Mouse (Mus musculus) liver, embryonic 16.5 days (tissue): Measurements from ENCODE around the gene Cd244a. TPM values are rescaled to one million over a fixed set of nuclear protein-coding genes. Genes with fewer than 3 reads are reported as not detected.

Source experiments
- ATAC-seq: fragments of 200-750 bp; cut with Nextera tagmentation; 2 replicates; pipeline ENCODE4 v1.8.0; 2017; ENCODE audit warnings: low read depth, mild to moderate bottlenecking, moderate number of reproducible peaks, moderate library complexity
- H3K27ac ChIP-seq: fragments of 300-500 bp; sonication (generic); 2 replicates; pipeline ENCODE4 v1.5.1; 2014; ENCODE audit warnings: mild to moderate bottlenecking, low read length
- H3K27me3 ChIP-seq: fragments of 300-500 bp; sonication (generic); 2 replicates; pipeline ENCODE4 v1.6.1; 2014; ENCODE audit warnings: low read depth, low read length, mixed read lengths; ENCODE audit not compliant: control insufficient read depth, insufficient read depth
- H3K36me3 ChIP-seq: fragments of 300-500 bp; sonication (generic); 2 replicates; pipeline ENCODE4 v1.6.1; 2014; ENCODE audit warnings: mild to moderate bottlenecking; ENCODE audit not compliant: control insufficient read depth, insufficient read depth
- H3K4me1 ChIP-seq: fragments of 300-500 bp; sonication (generic); 2 replicates; pipeline ENCODE4 v1.6.1; 2014; ENCODE audit warnings: low read depth, low read length, mixed read lengths; ENCODE audit not compliant: control insufficient read depth
- H3K4me2 ChIP-seq: fragments of 300-500 bp; sonication (generic); 2 replicates; pipeline ENCODE4 v1.6.1; 2014; ENCODE audit warnings: low read depth, low read length, mixed read lengths
- H3K4me3 ChIP-seq: fragments of 300-500 bp; sonication (generic); 2 replicates; pipeline ENCODE4 v1.5.1; 2014; ENCODE audit warnings: low read depth, mild to moderate bottlenecking, low read length
- H3K9ac ChIP-seq: fragments of 300-500 bp; sonication (generic); 2 replicates; pipeline ENCODE4 v1.6.1; 2014; ENCODE audit warnings: low read depth, low read length
- H3K9me3 ChIP-seq: fragments of 300-500 bp; sonication (generic); replicated peaks from 2 replicates; pipeline ENCODE4 v1.6.1; 2016; ENCODE audit warnings: low read length; ENCODE audit not compliant: control insufficient read depth
- WGBS: fragments of 180-500 bp; shearing (Covaris S2); extraction: QIAGEN DNeasy Blood & Tissue Kit; methylation state at CpG from one replicate; pipeline ENCODE4 v1.1.7; 2014; ENCODE audit not compliant: insufficient replicate concordance; 5-methylcytosine and 5-hydroxymethylcytosine counted together
- polyA plus RNA-seq: library from polyadenylated mRNA; unstranded; fragments of >200 nt; fragmentation: Nextera tagmentation; extraction: Ambion mirVana; gene quantifications from 2 replicates; pipeline ENCODE4 v1.2.1, GENCODE M21; 2015

Gene Cd244a
- polyA plus RNA-seq, 1 experiment from 2014 or later, result 0.48 TPM

GRCm38 (mm10) chr1:171629168-171629567, 70.2 kb downstream of the Cd244a start:
- ATAC-seq, result no peak
- H3K4me1 ChIP-seq, result no peaks in the 10 kb centered on the region

DNA sequence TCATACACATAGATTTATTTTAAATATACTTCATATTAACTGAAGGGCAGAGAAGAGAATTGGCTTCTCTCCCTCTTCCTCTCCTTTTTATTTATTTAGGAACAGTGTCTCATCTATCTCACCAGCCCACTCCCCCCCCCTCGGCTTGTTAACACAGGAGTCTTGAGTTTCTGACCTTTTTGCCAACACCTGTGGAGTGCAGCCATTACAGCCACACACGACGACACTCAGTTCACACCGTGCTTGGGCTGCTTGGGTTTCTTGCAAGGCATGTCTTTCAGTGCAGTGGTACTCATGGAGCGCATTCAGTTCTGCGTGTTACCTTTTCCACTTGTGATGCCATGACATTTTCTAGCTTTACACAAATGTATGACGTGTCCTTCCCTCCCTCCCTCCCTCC, 71.0 kb downstream of the Cd244a start:
- WGBS, result 62% methylated on average over 7 of the region's 7 CpGs
- H3K9me3 ChIP-seq, result no peaks in the 10 kb centered on the region

More at GRCm38 (mm10) chr1:171629168-171629567, 70.2 kb downstream of the Cd244a start:
- Histone ChIP-seq H3K27me3 (no peaks in the 10 kb centered on the region), H3K36me3 (no peaks in the 10 kb centered on the region), H3K27ac (no peak overlapping the region), H3K4me2 (no peak overlapping the region), H3K4me3 (no peak overlapping the region), H3K9ac (no peak overlapping the region), H3K9me3 (no peaks in the 10 kb centered on the region)
- 35% methylated on average over 6 of the region's 6 CpGs for WGBS

DNA sequence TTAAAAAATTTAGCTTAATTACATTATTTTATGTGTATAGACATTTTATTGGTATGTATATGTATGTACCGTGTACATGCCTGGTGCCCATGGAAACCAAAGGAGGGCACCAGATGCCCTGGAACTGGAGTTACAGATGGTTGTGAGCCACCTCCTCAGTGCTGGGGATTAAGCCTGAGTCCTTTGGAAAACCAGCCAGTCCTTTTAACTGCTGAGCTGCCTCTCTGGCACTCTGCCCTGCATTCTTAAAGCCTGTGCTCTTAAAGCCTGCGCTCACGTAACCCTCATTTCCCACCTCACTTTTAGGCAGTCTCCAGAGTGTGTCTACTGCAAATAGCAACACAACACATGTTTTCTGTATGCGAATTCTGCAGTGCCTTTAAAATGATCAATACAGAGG, 71.9 kb downstream of the Cd244a start:
- ATAC-seq, result no peak
- Histone ChIP-seq H3K27ac (no peak overlapping the region), H3K4me2 (no peak overlapping the region), H3K9ac (no peak overlapping the region), H3K4me3 (no peak overlapping the region), H3K9me3 (no peaks in the 10 kb centered on the region), H3K27me3 (no peaks in the 10 kb centered on the region), H3K36me3 (no peaks in the 10 kb centered on the region), H3K4me1 (no peaks in the 10 kb centered on the region)
- WGBS, result 66% methylated on average over 4 of the region's 4 CpGs

More for the DNA sequence above, 71.0 kb downstream of the Cd244a start:
- Histone ChIP-seq H3K36me3 (no peaks in the 10 kb centered on the region), H3K4me3 (no peak overlapping the region), H3K27ac (no peak overlapping the region), H3K9ac (no peak overlapping the region), H3K27me3 (no peaks in the 10 kb centered on the region), H3K4me2 (no peak overlapping the region), H3K4me1 (no peaks in the 10 kb centered on the region)
- no peak for ATAC-seq

- no peaks in the 10 kb centered on the region for H3K9me3 ChIP-seq
- no peak overlapping the region for H3K9ac ChIP-seq
- H3K27me3 ChIP-seq, result no peaks in the 10 kb centered on the region
- no peaks in the 10 kb centered on the region for H3K36me3 ChIP-seq
- 39% methylated on average over 2 of the region's 2 CpGs for WGBS
- H3K4me2 ChIP-seq, result no peak overlapping the region
- no peak for ATAC-seq
- H3K27ac ChIP-seq, result no peak overlapping the region
- H3K4me1 ChIP-seq, result no peaks in the 10 kb centered on the region
- H3K4me3 ChIP-seq, result no peak overlapping the region
Measured at GRCm38 (mm10) chr1:171631447-171631846, 72.5 kb downstream of the Cd244a start.

DNA sequence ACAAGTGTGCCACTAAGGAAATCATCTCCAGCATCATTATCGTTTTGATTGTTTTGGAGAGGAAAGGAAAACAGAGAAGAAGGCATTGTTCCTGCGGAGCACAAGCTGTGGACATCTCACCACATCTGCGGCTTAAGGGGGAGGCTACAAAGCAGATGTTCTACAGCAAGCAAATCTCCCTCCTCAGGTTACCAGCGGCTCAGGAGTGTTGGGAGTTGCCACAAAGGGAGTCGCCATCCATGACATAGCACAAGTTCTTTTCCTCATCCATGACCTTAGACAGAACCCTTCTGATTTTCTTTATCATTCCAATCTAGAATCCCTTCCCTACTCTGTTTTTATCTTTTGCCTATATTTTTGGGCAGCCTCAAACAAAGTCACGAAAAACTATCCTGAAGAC, 76.7 kb downstream of the Cd244a start:
- no peaks in the 10 kb centered on the region for H3K36me3 ChIP-seq
- ATAC-seq, result no peak
- no peak overlapping the region for H3K4me3 ChIP-seq
- no peak overlapping the region for H3K9ac ChIP-seq
- no peaks in the 10 kb centered on the region for H3K4me1 ChIP-seq
- no peak overlapping the region for H3K27ac ChIP-seq
- H3K9me3 ChIP-seq, result no peaks in the 10 kb centered on the region
- H3K27me3 ChIP-seq, result no peaks in the 10 kb centered on the region
- no peak overlapping the region for H3K4me2 ChIP-seq
- WGBS, result 41% methylated on average over 6 of the region's 6 CpGs

DNA sequence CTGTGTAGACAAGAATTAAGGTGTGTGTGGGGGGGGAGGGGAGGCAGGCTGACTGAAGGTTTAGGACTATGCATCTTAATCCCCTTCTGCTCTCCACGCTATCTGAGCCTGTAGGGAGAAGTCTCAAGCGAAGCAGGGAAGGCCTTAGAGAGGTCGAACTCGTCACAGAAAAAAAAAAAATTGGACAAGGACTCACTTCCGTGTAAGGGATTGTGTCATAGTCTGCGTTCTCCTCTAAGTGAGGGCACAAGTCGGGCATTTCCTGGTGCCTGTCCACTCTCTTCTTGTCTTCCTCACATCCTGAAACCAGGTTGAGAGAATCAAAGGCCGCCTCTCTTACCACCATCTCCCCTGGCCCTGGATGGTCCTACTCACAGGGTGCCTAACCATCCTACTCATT, 78.1 kb downstream of the Cd244a start:
- WGBS, result 59% methylated on average over 8 of the region's 8 CpGs
- ATAC-seq, result no peak
- Histone ChIP-seq H3K4me2 (no peak overlapping the region), H3K4me3 (no peak overlapping the region), H3K9me3 (no peaks in the 10 kb centered on the region), H3K27ac (no peak overlapping the region), H3K4me1 (no peaks in the 10 kb centered on the region), H3K9ac (no peak overlapping the region), H3K27me3 (no peaks in the 10 kb centered on the region), H3K36me3 (no peaks in the 10 kb centered on the region)

- ATAC-seq, result no peak
- H3K4me2 ChIP-seq, result no peak overlapping the region
- no peaks in the 10 kb centered on the region for H3K9me3 ChIP-seq
- no peaks in the 10 kb centered on the region for H3K36me3 ChIP-seq
- H3K9ac ChIP-seq, result no peak overlapping the region
- H3K4me1 ChIP-seq, result peaks cover 3% of the 10 kb centered on the region; the same call in 1 of the 2 replicates
- no peaks in the 10 kb centered on the region for H3K27me3 ChIP-seq
- WGBS, result 41% methylated on average over 2 of the region's 2 CpGs
- no peak overlapping the region for H3K4me3 ChIP-seq
- H3K27ac ChIP-seq, result no peak overlapping the region
Measured at GRCm38 (mm10) chr1:171638686-171639085, 79.7 kb downstream of the Cd244a start.

DNA sequence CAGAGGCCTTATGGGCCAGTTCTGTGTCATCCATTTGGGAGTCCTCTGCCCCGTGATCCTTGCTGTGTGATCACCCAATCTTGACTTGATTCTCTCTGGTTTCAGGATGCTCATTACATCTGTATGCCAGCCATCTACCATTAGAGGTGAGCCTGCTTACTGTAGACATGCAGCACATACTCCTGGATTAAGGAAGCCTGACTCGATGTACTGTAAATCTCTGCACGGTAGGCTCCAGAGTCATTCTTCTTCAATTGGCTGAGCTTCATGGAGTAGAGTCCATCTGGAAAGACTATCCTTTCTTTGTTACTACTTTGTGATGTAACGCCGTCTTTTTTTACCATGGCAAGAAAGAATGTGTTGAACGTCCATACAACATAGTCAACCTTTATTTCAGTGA, 81.8 kb downstream of the Cd244a start:
- no peak for ATAC-seq
- 73% methylated on average over 6 of the region's 6 CpGs for WGBS

GRCm38 (mm10) chr1:171643612-171644011, 84.6 kb downstream of the Cd244a start:
- peak; percentile 81 for ATAC-seq
- no peak overlapping the region for H3K9ac ChIP-seq
- H3K27me3 ChIP-seq, result no peaks in the 10 kb centered on the region
- no peaks in the 10 kb centered on the region for H3K9me3 ChIP-seq
- H3K4me2 ChIP-seq, result no peak overlapping the region
- no peaks in the 10 kb centered on the region for H3K36me3 ChIP-seq
- 26% methylated on average over 7 of the region's 7 CpGs for WGBS
- H3K4me1 ChIP-seq, result peaks cover 4% of the 10 kb centered on the region; the same call in 1 of the 2 replicates
- no peak overlapping the region for H3K27ac ChIP-seq
- H3K4me3 ChIP-seq, result no peak overlapping the region

More for the DNA sequence above, 81.8 kb downstream of the Cd244a start:
- H3K4me2 ChIP-seq, result no peak overlapping the region
- H3K36me3 ChIP-seq, result no peaks in the 10 kb centered on the region
- H3K27ac ChIP-seq, result no peak overlapping the region
- H3K27me3 ChIP-seq, result no peaks in the 10 kb centered on the region
- no peak overlapping the region for H3K4me3 ChIP-seq
- H3K4me1 ChIP-seq, result peaks cover 4% of the 10 kb centered on the region; the same call in 1 of the 2 replicates
- no peaks in the 10 kb centered on the region for H3K9me3 ChIP-seq
- no peak overlapping the region for H3K9ac ChIP-seq
